Mouse (Mus musculus) forebrain, embryonic 11.5 days (tissue): ENCODE measurements at regions not wholly inside any gene's neighbourhood (a gene's known extent, or its start where the extent isn't known, plus 50 kb on each side); places are given as distances from the start of the nearest gene placed in this dataset.
"Not testable (repeated sequence)": the region's sequence is repeated elsewhere in the genome, so short reads cannot be mapped to it uniquely, and the experiment has no call there.

ENCODE experiments used
- ATAC-seq: fragments of 200-750 bp; cut with Nextera tagmentation; replicated peaks from 2 replicates; pipeline ENCODE4 v1.8.0; 2017; ENCODE audit warnings: moderate TSS enrichment; ENCODE audit not compliant: low FRiP score
- DNase-seq: peaks from one replicate; pipeline ENCODE4 v3.0.0-alpha.2; 2017; ENCODE audit warnings: low spot score
- H3K27ac ChIP-seq: fragments of 300-500 bp; sonication (generic); 2 replicates; pipeline ENCODE4 v1.5.1; 2014; ENCODE audit warnings: low read depth, low read length
- H3K27me3 ChIP-seq: fragments of 300-500 bp; sonication (generic); 2 replicates; pipeline ENCODE4 v1.6.1; 2014; ENCODE audit warnings: mild to moderate bottlenecking, low read length, mixed read lengths; ENCODE audit not compliant: control insufficient read depth, insufficient read depth
- H3K36me3 ChIP-seq: fragments of 300-500 bp; sonication (generic); 2 replicates; pipeline ENCODE4 v1.6.1; 2014; ENCODE audit warnings: mild to moderate bottlenecking, low read length, moderate library complexity, mixed read lengths; ENCODE audit not compliant: control insufficient read depth, insufficient read depth
- H3K4me1 ChIP-seq: fragments of 300-500 bp; sonication (generic); replicated peaks from 2 replicates; pipeline ENCODE4 v1.6.1; 2014; ENCODE audit warnings: low read length, mixed read lengths; ENCODE audit not compliant: control insufficient read depth, insufficient read depth
- H3K4me2 ChIP-seq: fragments of 300-500 bp; sonication (generic); 2 replicates; pipeline ENCODE4 v1.6.1; 2014; ENCODE audit warnings: low read depth, mild to moderate bottlenecking, low read length, moderate library complexity, mixed read lengths; ENCODE audit not compliant: severe bottlenecking
- H3K4me3 ChIP-seq: fragments of 300-500 bp; sonication (generic); 2 replicates; pipeline ENCODE4 v1.5.1; 2014; ENCODE audit warnings: low read depth, low read length
- H3K9ac ChIP-seq: fragments of 300-500 bp; sonication (generic); 2 replicates; pipeline ENCODE4 v1.6.1; 2014; ENCODE audit warnings: low read length
- H3K9me3 ChIP-seq: fragments of 300-500 bp; sonication (generic); 2 replicates; pipeline ENCODE4 v1.6.1; 2016; ENCODE audit warnings: low read length, mixed read lengths; ENCODE audit not compliant: control insufficient read depth
- WGBS: fragments of 180-500 bp; shearing (Covaris S2); extraction: QIAGEN DNeasy Blood & Tissue Kit; methylation state at CpG from one replicate; pipeline ENCODE4 v1.1.7; 2014; 5-methylcytosine and 5-hydroxymethylcytosine counted together

GRCm38 (mm10) chr9:17987606-17988005 lies 304.3 kb upstream of the Chordc1 start:
- 87% methylated on average over 5 of the region's 5 CpGs for WGBS
- no peak overlapping the region for H3K4me2 ChIP-seq
- H3K27ac ChIP-seq: no peak overlapping the region
- H3K9ac ChIP-seq: no peak overlapping the region
- peak; percentile 65 for DNase-seq
- H3K36me3 ChIP-seq: no peaks in the 10 kb centered on the region
- no peaks in the 10 kb centered on the region for H3K9me3 ChIP-seq
- H3K27me3 ChIP-seq: no peaks in the 10 kb centered on the region
- H3K4me1 ChIP-seq: no peaks in the 10 kb centered on the region
- no peak overlapping the region for H3K4me3 ChIP-seq
- ATAC-seq: no peak

DNA sequence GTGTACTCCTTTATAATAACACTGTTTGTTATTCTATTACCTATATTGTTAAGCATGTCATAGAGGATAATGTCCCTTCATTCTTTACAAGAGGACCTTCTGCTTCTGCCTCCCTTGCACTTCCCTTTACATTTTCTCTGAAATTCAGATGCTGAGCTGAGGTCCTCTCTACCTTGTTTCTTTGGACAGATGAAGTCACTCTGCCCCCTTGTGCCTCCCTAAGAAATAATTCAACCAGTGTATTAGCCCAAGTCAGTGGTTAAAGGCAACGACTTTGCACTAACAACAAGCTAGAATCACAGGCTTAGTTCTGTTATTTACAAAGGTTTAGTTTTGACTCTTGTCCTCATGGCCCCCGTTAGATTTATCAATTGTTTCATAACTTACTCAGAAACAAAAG lies 289.4 kb upstream of the Chordc1 start:
- ATAC-seq (0 out of 2 replicates have a peak, but pooled peaks have one; percentile 46), DNase-seq (no peak)
- Histone ChIP-seq H3K9me3 (no peaks in the 10 kb centered on the region), H3K27me3 (no peaks in the 10 kb centered on the region), H3K4me3 (no peak overlapping the region), H3K27ac (no peak overlapping the region), H3K4me2 (no peak overlapping the region), H3K4me1 (no peaks in the 10 kb centered on the region), H3K36me3 (no peaks in the 10 kb centered on the region), H3K9ac (no peak overlapping the region)
- 45% methylated on average over 2 of the region's 2 CpGs for WGBS

DNA sequence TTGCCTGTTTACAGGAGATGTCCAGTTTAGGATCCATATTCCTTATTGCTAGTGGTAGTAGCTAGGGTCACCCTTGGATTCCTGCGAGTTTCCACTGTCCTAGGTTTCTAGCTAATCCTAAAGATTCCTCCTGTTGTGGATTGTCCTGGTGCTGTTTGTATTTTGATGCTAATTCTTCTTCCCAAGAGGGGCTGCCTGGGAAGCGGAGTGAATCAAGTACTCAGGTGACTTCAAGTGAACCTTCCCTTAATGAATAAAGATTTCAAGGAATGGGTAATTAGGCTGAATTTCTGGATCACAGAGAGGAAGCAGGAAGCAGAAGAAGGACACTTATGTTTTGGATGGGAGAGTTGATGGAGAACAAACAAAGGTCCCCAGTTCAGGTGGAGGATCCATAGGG lies 250.6 kb upstream of the Chordc1 start:
- ATAC-seq (no peak), DNase-seq (no peak)
- Histone ChIP-seq H3K27ac (no peak overlapping the region), H3K4me3 (no peak overlapping the region), H3K27me3 (no peaks in the 10 kb centered on the region), H3K4me1 (no peaks in the 10 kb centered on the region), H3K4me2 (no peak overlapping the region), H3K9ac (no peak overlapping the region), H3K36me3 (no peaks in the 10 kb centered on the region), H3K9me3 (no peaks in the 10 kb centered on the region)
- 64% methylated on average over 2 of the region's 2 CpGs for WGBS

DNA sequence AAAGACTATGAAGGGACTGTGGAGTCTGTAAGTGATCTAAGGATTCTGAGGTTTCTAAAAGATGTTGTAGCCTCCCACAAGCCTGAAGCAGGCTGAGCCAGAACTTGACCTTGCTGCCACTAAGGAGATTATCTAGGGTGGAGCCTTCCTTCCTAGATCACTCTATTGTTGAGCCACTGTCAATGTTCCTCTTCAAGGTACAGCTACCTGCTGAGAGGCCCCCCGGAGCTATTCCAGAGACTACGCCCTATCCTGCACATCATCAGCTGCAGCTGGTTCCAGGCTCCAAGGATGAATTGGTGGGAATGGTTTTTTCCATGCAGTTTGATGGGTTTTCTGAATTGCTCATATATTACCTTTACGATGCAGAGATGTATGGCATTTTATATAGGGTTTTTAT lies 249.3 kb upstream of the Chordc1 start:
- not testable (repeated sequence) for H3K9me3 ChIP-seq, H3K27me3 ChIP-seq, H3K9ac ChIP-seq, H3K36me3 ChIP-seq, H3K27ac ChIP-seq, H3K4me1 ChIP-seq, DNase-seq, ATAC-seq, H3K4me2 ChIP-seq, H3K4me3 ChIP-seq
- WGBS: 81% methylated on average over 3 of the region's 3 CpGs

DNA sequence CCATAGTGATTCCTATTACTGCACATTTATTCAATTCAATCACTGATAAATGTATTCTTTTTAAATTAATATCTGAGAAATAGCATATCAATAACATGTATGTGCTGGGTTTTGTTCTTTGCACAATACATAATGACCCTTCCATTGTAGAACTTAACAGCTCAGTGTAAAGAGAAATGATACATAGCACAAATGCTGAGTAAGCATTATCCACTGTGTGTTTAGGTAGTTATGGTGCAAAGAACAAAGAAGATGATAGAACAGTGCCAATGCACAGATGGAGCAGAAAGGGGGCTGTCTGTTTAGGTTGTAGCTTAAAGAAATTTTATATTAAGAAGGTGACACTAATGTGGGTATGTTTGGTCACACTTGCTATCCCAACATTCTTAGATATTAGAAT lies 215.0 kb upstream of the Chordc1 start:
- no peak for ATAC-seq

DNA sequence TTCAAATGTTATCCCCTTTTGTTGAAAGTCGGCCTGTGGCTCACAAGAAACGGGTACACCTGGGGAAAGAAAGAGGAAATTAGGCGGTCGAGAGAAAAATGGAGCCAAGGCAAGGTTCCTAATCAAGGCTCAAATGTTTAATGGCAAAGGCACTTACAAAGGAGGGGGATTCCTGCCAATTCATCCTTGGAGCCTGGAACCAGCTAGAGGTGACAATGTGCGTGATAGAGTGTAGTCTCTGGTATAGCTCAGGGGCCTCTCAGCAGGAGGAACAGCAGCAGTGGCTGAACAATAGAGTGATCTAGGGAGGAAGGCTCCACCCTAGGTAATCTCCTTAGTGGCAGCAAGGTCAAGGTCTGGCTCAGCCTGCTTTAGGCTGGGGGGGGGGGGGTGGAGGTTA lies 213.5 kb upstream of the Chordc1 start:
- not testable (repeated sequence) for DNase-seq, H3K9me3 ChIP-seq, H3K36me3 ChIP-seq, ATAC-seq, H3K27ac ChIP-seq, H3K4me3 ChIP-seq, H3K27me3 ChIP-seq, H3K4me2 ChIP-seq, H3K4me1 ChIP-seq, H3K9ac ChIP-seq
- 87% methylated on average over 5 of the region's 5 CpGs for WGBS

More for the DNA sequence above, 215.0 kb upstream of the Chordc1 start:
- no peak for DNase-seq
- no peaks in the 10 kb centered on the region for H3K27me3 ChIP-seq
- no peaks in the 10 kb centered on the region for H3K9me3 ChIP-seq
- no peak overlapping the region for H3K4me2 ChIP-seq
- no peaks in the 10 kb centered on the region for H3K36me3 ChIP-seq
- H3K27ac ChIP-seq: no peak overlapping the region
- no peaks in the 10 kb centered on the region for H3K4me1 ChIP-seq
- no peak overlapping the region for H3K9ac ChIP-seq
- H3K4me3 ChIP-seq: no peak overlapping the region

GRCm38 (mm10) chr9:18079120-18079519 lies 212.8 kb upstream of the Chordc1 start:
- H3K27ac ChIP-seq: not testable (repeated sequence)

More at GRCm38 (mm10) chr9:18079120-18079519, 212.8 kb upstream of the Chordc1 start:
- DNase-seq, H3K4me3 ChIP-seq, ATAC-seq, H3K9ac ChIP-seq, H3K4me2 ChIP-seq, H3K36me3 ChIP-seq, H3K4me1 ChIP-seq, H3K27me3 ChIP-seq, H3K9me3 ChIP-seq: not testable (repeated sequence)
- 85% methylated on average over 1 of the region's 1 CpGs for WGBS
